Mouse (Mus musculus): Measurements from ENCODE around the gene Dnajc27.

- TF ChIP-seq POLR2A (IDR thresholded peaks at IDR 0.05; ENCODE audit: borderline replicate concordance, control insufficient read depth, low read depth, low read length) (no peak), CTCF (IDR thresholded peaks at IDR 0.05; ENCODE audit: control insufficient read depth, insufficient read depth, low read length) (peak; percentile 29; the same call in 1 of the 2 replicates)
Observed at GRCm38 (mm10) chr12:4143179-4143578, 60.8 kb downstream of the Dnajc27 start.

All from bone marrow, adult 2 months (tissue).